Mouse (Mus musculus) liver, embryonic 14.5 days (tissue): Measurements from ENCODE around the gene D13Ertd608e.

ENCODE experiments used
- CTCF ChIP-seq: IDR thresholded peaks from 2 replicates; pipeline ENCODE4 v1.5.1; 2016; ENCODE audit warnings: antibody characterized with exemption, low read depth, control low read depth
- EP300 ChIP-seq: IDR thresholded peaks from 2 replicates; pipeline ENCODE4 v1.6.1; 2016; ENCODE audit warnings: antibody characterized with exemption, low read depth

DNA sequence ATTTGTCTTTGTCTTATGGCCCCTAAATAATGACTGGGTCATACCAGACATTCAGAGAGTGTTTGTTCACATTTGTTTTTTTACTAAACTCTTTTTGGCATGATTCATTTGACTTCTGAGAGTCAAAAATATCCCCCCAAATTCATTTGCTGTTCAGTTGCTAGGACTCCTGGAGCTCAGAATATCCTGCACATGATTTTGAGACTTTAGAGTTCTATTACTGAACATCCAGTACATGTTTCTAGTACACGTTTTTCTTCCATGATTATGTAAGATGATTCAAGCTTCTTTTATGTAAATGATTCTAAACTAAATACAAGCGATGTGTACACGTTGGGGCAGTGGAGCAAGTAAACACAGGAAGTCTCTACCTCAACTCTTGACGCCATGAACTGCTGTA is 38.1 kb upstream of the D13Ertd608e start:
- TF ChIP-seq CTCF, result no peak
- no peak for TF ChIP-seq EP300
